Mouse (Mus musculus) testis, adult 2 months (tissue): ENCODE results near the gene Simc1. TPM values are rescaled to one million over a fixed set of nuclear protein-coding genes. Genes with fewer than 3 reads are reported as not detected.

Experiments used
- H3K27ac ChIP-seq: fragments of 200-500 bp; 2 replicates; pipeline ENCODE4 v1.5.1; 2012; ENCODE audit warnings: low read depth, low read length; ENCODE audit not compliant: control insufficient read depth, insufficient read depth
- H3K27me3 ChIP-seq: fragments of 200-500 bp; 2 replicates; pipeline ENCODE4 v1.6.1; 2012; ENCODE audit warnings: mild to moderate bottlenecking, low read length, moderate library complexity; ENCODE audit not compliant: control insufficient read depth, insufficient read depth
- H3K36me3 ChIP-seq: fragments of 200-500 bp; 2 replicates; pipeline ENCODE4 v1.6.1; 2012; ENCODE audit warnings: mild to moderate bottlenecking, low read length; ENCODE audit not compliant: control insufficient read depth, insufficient read depth
- H3K4me1 ChIP-seq: fragments of 200-500 bp; 2 replicates; pipeline ENCODE4 v1.6.1; 2012; ENCODE audit warnings: low read length; ENCODE audit not compliant: control insufficient read depth, insufficient read depth
- H3K4me3 ChIP-seq: fragments of 200-500 bp; 2 replicates; pipeline ENCODE4 v1.5.1; 2012; ENCODE audit warnings: low read depth, mild to moderate bottlenecking, low read length, moderate library complexity, mixed read lengths; ENCODE audit not compliant: control insufficient read depth
- CTCF ChIP-seq: fragments of 200-500 bp; IDR thresholded peaks from 2 replicates; pipeline ENCODE4 v1.5.1; 2012; ENCODE audit warnings: low read depth, mild to moderate bottlenecking, inconsistent platforms, low read length, moderate library complexity; ENCODE audit not compliant: control insufficient read depth, insufficient read depth, insufficient replicate concordance
- POLR2A ChIP-seq: fragments of 200-500 bp; IDR thresholded peaks from 2 replicates; pipeline ENCODE4 v1.6.1; 2012; ENCODE audit warnings: low read depth, mild to moderate bottlenecking, inconsistent platforms, low read length, moderate library complexity; ENCODE audit not compliant: control insufficient read depth
- polyA plus RNA-seq: library from polyadenylated mRNA; depleted of rRNA; stranded (reverse); fragments of >200 nt; gene quantifications from 2 replicates; pipeline ENCODE4 v1.2.3, GENCODE M21; 2012

Simc1 gene
- polyA plus RNA-seq, 1 experiment: 23.3 TPM

DNA sequence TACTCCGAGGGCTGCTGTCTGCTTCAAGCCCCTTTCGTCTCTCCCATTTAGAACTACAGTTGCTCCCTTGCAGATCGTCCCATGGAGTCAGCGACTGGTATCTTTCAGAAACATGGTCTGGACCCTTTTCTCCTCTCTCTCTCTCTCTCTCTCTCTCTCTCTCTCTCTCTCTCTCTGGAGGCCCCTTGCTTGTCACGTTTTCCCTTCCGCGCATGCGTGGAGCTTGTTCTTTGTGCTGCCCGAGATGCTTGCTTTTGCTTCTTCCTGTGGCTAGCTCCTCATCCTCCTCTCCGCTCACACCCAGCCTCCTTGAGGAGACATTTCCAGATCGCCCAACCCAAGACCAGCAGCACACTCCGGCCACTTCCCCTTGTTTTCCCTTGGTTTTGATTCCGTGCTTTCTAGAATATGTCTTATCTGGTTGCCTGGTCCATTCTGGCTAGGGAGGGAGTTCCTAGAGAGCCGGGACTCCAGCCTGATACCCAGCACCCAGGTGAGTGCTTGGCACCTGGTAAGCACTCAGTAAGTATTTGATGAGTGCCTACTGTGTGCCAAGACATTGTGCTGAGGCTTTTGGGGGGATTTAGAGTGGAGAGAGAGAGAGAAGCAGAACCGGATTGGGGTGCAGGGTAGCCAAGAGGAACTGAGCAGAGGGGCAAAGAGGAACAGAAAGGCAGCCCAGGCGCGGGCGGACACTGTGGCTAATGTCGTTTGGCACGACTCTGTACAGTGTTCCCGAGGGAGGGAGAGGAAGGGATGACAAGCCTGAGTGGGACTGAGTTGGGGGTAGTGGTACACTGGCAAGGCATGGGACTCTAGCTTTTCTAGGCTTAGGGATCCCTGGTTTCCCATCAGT lies 74.3 kb downstream of the Simc1 start:
- H3K36me3 ChIP-seq: no peaks in the 10 kb centered on the region; the same call in 1 of the 2 replicates
- TF ChIP-seq POLR2A: no peak
- TF ChIP-seq CTCF: no peak
- H3K27me3 ChIP-seq: no peaks in the 10 kb centered on the region
- H3K27ac ChIP-seq: no peak overlapping the region
- H3K4me3 ChIP-seq: no peak overlapping the region
- H3K4me1 ChIP-seq: peaks cover 13% of the 10 kb centered on the region

DNA sequence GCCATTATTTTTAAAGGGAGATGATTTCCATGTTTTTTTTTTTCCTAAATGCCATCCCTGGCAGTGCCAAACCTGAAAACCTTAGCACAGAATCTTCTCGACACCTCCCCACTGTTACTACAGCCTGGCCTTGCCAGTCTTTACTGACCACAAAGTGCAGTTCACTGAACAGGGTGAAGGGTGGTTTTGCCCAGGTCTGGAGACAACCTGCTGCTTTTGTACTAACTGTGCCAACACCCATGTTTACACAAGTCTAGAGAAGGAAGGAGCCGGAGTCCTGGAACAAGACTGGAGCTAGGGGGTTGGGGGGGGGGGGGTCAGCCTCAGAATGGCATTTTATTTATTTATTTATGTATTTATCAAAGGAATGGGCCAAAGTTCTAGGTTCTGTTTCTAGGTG lies 77.8 kb downstream of the Simc1 start:
- H3K4me3 ChIP-seq: no peak overlapping the region
- H3K4me1 ChIP-seq: 0 out of 2 replicates have a peak, but pooled peaks cover 6% of the 10 kb centered on the region
- H3K27me3 ChIP-seq: no peaks in the 10 kb centered on the region
- no peak overlapping the region for H3K27ac ChIP-seq
- no peaks in the 10 kb centered on the region; the same call in 1 of the 2 replicates for H3K36me3 ChIP-seq
- TF ChIP-seq CTCF (no peak), POLR2A (no peak)

DNA sequence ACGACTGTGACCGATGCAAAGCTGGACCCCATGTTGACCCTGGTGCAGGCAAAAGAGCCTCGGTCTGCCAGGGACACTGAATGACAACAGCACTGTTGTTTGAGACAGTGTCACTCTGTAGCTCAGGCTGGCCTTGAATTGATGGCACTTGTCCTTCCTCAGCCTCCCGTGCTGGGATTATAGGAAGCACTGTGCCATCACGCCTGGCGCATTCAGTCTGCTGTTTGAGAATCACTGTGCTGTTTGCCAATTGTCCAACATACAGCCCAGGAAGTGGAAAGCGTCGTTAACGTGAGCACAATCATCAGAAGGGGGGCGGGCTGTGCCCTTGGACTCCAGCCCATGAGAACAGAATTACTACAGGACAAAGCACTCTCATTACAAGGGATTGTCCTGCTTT lies 78.5 kb downstream of the Simc1 start:
- TF ChIP-seq POLR2A: no peak
- no peak for TF ChIP-seq CTCF
- 0 out of 2 replicates have a peak, but pooled peaks cover 6% of the 10 kb centered on the region for H3K4me1 ChIP-seq
- H3K36me3 ChIP-seq: no peaks in the 10 kb centered on the region; the same call in 1 of the 2 replicates
- H3K27ac ChIP-seq: no peak overlapping the region
- no peaks in the 10 kb centered on the region for H3K27me3 ChIP-seq
- H3K4me3 ChIP-seq: no peak overlapping the region

GRCm38 (mm10) chr13:54582860-54583259 lies 79.3 kb downstream of the Simc1 start:
- H3K4me1 ChIP-seq: 0 out of 2 replicates have a peak, but pooled peaks cover 6% of the 10 kb centered on the region
- no peaks in the 10 kb centered on the region; the same call in 1 of the 2 replicates for H3K36me3 ChIP-seq
- no peak for TF ChIP-seq POLR2A
- no peak for TF ChIP-seq CTCF

DNA sequence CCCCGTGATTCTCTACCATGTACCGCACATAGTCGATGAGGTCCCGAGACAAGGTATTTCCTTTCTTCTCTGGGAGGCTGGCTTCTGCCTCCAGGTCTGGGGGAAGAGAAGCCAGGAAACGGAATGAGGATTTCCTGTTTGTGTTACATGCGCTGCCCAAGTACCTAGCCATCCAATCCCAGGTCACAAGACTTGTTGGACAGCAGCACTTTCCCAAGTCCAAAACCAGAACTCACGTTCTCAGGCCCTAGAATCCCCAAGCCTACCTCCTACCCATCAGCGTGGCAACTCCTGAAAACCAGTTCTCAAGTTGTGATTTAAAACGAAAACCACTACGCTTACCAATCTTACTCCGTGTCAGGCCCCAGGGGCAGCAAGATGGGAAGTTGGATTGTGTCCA lies 82.3 kb downstream of the Simc1 start:
- no peak overlapping the region for H3K27ac ChIP-seq
- no peaks in the 10 kb centered on the region for H3K27me3 ChIP-seq
- H3K4me3 ChIP-seq: no peak overlapping the region
- TF ChIP-seq POLR2A: no peak
- no peak for TF ChIP-seq CTCF
- no peaks in the 10 kb centered on the region; the same call in 1 of the 2 replicates for H3K36me3 ChIP-seq
- peaks cover 3% of the 10 kb centered on the region; the same call in 1 of the 2 replicates for H3K4me1 ChIP-seq

More at GRCm38 (mm10) chr13:54582860-54583259, 79.3 kb downstream of the Simc1 start:
- H3K4me3 ChIP-seq: no peak overlapping the region
- H3K27me3 ChIP-seq: no peaks in the 10 kb centered on the region
- H3K27ac ChIP-seq: no peak overlapping the region

DNA sequence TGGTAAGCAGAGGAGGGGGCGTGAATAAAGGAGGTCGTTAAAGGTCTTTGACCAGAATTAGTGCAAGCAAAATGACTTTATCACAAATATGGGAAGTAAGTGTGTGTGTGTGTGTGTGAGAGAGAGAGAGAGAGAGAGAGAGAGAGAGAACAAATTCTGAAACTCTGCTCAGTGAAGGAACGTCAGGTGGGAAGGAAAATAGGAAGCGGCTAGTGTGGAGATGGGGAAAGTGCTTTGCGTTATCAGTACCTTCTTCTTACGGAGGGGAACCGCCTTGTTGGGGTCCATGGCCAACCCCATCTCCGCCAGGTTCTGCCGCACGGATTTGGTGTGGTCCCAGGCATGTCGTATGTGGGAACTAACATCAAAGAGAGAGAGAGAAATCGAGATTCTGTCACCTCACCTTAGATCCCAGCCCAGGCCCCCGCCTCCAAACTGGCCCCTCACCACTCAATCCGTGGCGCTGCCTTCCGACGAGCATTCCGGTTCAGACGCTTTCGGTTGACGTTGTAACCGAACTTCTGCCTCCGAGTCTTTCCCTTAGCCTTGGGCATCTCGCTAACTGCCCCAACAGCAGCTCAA lies 85.9 kb downstream of the Simc1 start:
- Histone ChIP-seq H3K4me1 (peaks cover 3% of the 10 kb centered on the region), H3K4me3 (peak overlapping the region; percentile 99), H3K27ac (peak overlapping the region; percentile 92), H3K36me3 (no peaks in the 10 kb centered on the region; the same call in 1 of the 2 replicates), H3K27me3 (no peaks in the 10 kb centered on the region)
- no peak for TF ChIP-seq CTCF
- no peak for TF ChIP-seq POLR2A

GRCm38 (mm10) chr13:54589996-54590951 lies 86.7 kb downstream of the Simc1 start, which contains the start of the genes Nop16 and Higd2a:
Nop16 (minus strand) TSS chr13:54590090.
Higd2a (plus strand) TSS chr13:54590207.
- H3K4me1 ChIP-seq: peaks cover 3% of the 10 kb centered on the region
- H3K27me3 ChIP-seq: no peaks in the 10 kb centered on the region
- peak within 1 kb of the TSS; percentile 92 for H3K27ac ChIP-seq
- peak within 1 kb of the TSS; percentile 99 for H3K4me3 ChIP-seq
- no peak for TF ChIP-seq CTCF
- TF ChIP-seq POLR2A: peak; percentile 73
- no peaks in the 10 kb centered on the region for H3K36me3 ChIP-seq
